Mouse (Mus musculus): ENCODE data around the gene Cstb. TPM values are rescaled to one million over a fixed set of nuclear protein-coding genes. Genes with fewer than 3 reads are reported as not detected.

The Cstb gene
- total and polyA plus RNA-seq, 3 experiments = 71.9 to 76.7 TPM; not detected in 1

DNA sequence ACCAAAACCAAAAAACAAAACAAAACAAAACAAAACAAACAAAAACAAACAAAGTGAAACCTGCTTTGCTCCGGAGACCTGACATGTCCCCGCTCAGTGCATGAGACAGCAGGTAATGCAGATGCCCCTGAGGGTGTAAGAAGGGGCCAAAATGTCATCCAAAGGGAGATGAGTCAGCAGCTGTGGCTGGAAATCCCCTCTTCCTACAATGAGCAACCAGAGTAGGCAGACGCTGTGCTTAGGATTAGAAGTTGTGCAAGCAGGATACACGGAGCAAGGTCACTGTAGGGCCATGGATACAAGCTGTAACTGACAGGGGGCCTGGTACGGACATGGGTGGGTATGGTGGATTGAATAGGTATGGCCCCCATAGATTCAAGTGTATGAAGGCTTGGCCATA, 3.7 kb downstream of the Cstb start:
- Histone ChIP-seq H3K36me3 (ENCODE audit: control insufficient read depth in 1 of 2, insufficient read depth in 2 of 2, low read length in 2 of 2) (no peaks in the 10 kb centered on the region), H3K4me3 (ENCODE audit: control insufficient read depth in 1 of 2, insufficient read depth in 1 of 2, low read depth in 2 of 2, low read length in 2 of 2) (no peak overlapping the region), H3K79me2 (ENCODE audit: control insufficient read depth, insufficient read depth, low read length, poor library complexity) (peaks cover 5% of the 10 kb centered on the region), H3K27ac (ENCODE audit: control insufficient read depth, low read depth, low read length) (no peak overlapping the region), H3K4me1 (ENCODE audit: control insufficient read depth in 1 of 2, insufficient read depth in 2 of 2, low read length in 2 of 2) (peaks cover 0 to 5% of the 10 kb centered on the region in 2 experiments; a peak in 1 of 4 replicates), H3K27me3 (ENCODE audit: control insufficient read depth in 1 of 2, insufficient read depth in 2 of 2, low read length in 2 of 2) (no peaks in the 10 kb centered on the region), H3K9me3 (replicated peaks; ENCODE audit: insufficient read depth, low read length) (no peaks in the 10 kb centered on the region), H3K9ac (ENCODE audit: control insufficient read depth, low read depth, low read length, poor library complexity, severe bottlenecking) (no peak overlapping the region)
- TF ChIP-seq CTCF (IDR thresholded peaks at IDR 0.05 in 2 of 3, conservative IDR thresholded peaks at IDR 0.05 in 1 of 3; ENCODE audit: control insufficient read depth in 1 of 3, insufficient read depth in 1 of 3, low read depth in 2 of 3, low read length in 3 of 3, poor library complexity in 1 of 3, severe bottlenecking in 1 of 3) = no peak
- TF ChIP-seq POLR2AphosphoS5 (IDR thresholded peaks at IDR 0.05; ENCODE audit: borderline replicate concordance, low read depth, low read length) = no peak
- TF ChIP-seq ETS1 (IDR thresholded peaks at IDR 0.05; ENCODE audit: low read depth, low read length) = no peak
- no peak for TF ChIP-seq POLR2A (IDR thresholded peaks at IDR 0.05; ENCODE audit: control insufficient read depth in 1 of 2, insufficient read depth in 1 of 2, low read depth in 1 of 2, low read length in 2 of 2, poor library complexity in 1 of 2)
- no peak for TF ChIP-seq E2F4 (IDR thresholded peaks at IDR 0.05; ENCODE audit: borderline replicate concordance, low read depth, low read length)
- no peak for TF ChIP-seq UBTF (IDR thresholded peaks at IDR 0.05; ENCODE audit: borderline replicate concordance, insufficient read depth, low read depth, low read length)
- TF ChIP-seq RCOR1 (IDR thresholded peaks at IDR 0.05; ENCODE audit: low read depth, low read length) = no peak
- no peak for TF ChIP-seq CHD2 (IDR thresholded peaks at IDR 0.05; ENCODE audit: low read length)
- TF ChIP-seq ZKSCAN1 (IDR thresholded peaks at IDR 0.05; ENCODE audit: low read depth, low read length) = no peak
- no peak for TF ChIP-seq GATA1 (IDR thresholded peaks at IDR 0.05; ENCODE audit: low read depth, low read length)
- TF ChIP-seq MEF2A (IDR thresholded peaks at IDR 0.05; ENCODE audit: extremely low read depth, insufficient replicate concordance, low read depth, low read length, poor library complexity, severe bottlenecking) = no peak
- no peak for TF ChIP-seq BHLHE40 (IDR thresholded peaks at IDR 0.05; ENCODE audit: borderline replicate concordance, low read depth, low read length)
- TF ChIP-seq USF1 (IDR thresholded peaks at IDR 0.05; ENCODE audit: low read depth, low read length) = no peak
- no peak for TF ChIP-seq USF2 (IDR thresholded peaks at IDR 0.05; ENCODE audit: borderline replicate concordance in 1 of 2, insufficient read depth in 1 of 2, low read depth in 1 of 2, low read length in 2 of 2)
- TF ChIP-seq POLR2AphosphoS2 (IDR thresholded peaks at IDR 0.05; ENCODE audit: low read length) = no peak
- DNase-seq (ENCODE audit: low read depth, low spot score) = no peak

DNA sequence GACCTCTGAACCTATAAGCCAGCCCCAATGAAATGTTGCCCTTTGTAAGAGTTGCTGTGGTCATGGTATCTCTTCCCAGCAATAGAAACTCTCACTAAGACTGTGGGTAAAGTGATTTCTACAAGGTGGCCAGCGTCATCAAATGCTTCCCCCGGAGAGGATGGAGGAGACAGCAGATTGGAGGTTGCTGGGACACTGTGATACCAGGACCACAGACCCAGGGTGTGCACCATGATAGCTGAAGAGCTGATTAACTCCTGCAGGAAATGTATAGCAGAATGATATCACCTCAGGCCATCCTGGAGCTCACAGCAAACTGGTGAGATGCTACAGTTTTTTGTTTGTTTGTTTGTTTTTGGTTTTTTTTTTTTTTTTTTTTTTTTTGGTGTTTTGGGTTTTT, 4.3 kb downstream of the Cstb start:
- DNase-seq (ENCODE audit: low read depth, low spot score) = peak; percentile 48
- Histone ChIP-seq H3K27me3 (ENCODE audit: control insufficient read depth in 1 of 2, insufficient read depth in 2 of 2, low read length in 2 of 2) (no peaks in the 10 kb centered on the region), H3K36me3 (ENCODE audit: control insufficient read depth in 1 of 2, insufficient read depth in 2 of 2, low read length in 2 of 2) (no peaks in the 10 kb centered on the region), H3K4me3 (ENCODE audit: control insufficient read depth in 1 of 2, insufficient read depth in 1 of 2, low read depth in 2 of 2, low read length in 2 of 2) (no peak overlapping the region), H3K9ac (ENCODE audit: control insufficient read depth, low read depth, low read length, poor library complexity, severe bottlenecking) (no peak overlapping the region), H3K4me1 (ENCODE audit: control insufficient read depth in 1 of 2, insufficient read depth in 2 of 2, low read length in 2 of 2) (peaks cover 0 to 5% of the 10 kb centered on the region in 2 experiments; a peak in 1 of 4 replicates), H3K9me3 (replicated peaks; ENCODE audit: insufficient read depth, low read length) (no peaks in the 10 kb centered on the region), H3K79me2 (ENCODE audit: control insufficient read depth, insufficient read depth, low read length, poor library complexity) (peaks cover 5% of the 10 kb centered on the region), H3K27ac (ENCODE audit: control insufficient read depth, low read depth, low read length) (no peak overlapping the region)
- no peak for TF ChIP-seq NRF1 (IDR thresholded peaks at IDR 0.05; ENCODE audit: insufficient read depth, low read depth, low read length, poor library complexity, severe bottlenecking)
- peak; percentile 62 for TF ChIP-seq TCF12 (IDR thresholded peaks at IDR 0.05; ENCODE audit: low read depth, low read length)
- TF ChIP-seq MYC (IDR thresholded peaks at IDR 0.05; ENCODE audit: low read depth, low read length) = no peak
- TF ChIP-seq MYB (IDR thresholded peaks at IDR 0.05; ENCODE audit: low read depth, low read length) = no peak
- no peak for TF ChIP-seq SMC3 (IDR thresholded peaks at IDR 0.05; ENCODE audit: low read depth, low read length)
- no peak for TF ChIP-seq MAFK (IDR thresholded peaks at IDR 0.05; ENCODE audit: borderline replicate concordance, low read depth, low read length)
- TF ChIP-seq ZNF384 (IDR thresholded peaks at IDR 0.05; ENCODE audit: low read depth, low read length) = no peak
- no peak for TF ChIP-seq JUND (IDR thresholded peaks at IDR 0.05; ENCODE audit: low read depth, low read length)
- no peak for TF ChIP-seq POLR2AphosphoS5 (IDR thresholded peaks at IDR 0.05; ENCODE audit: borderline replicate concordance, low read depth, low read length)
- no peak for TF ChIP-seq ETS1 (IDR thresholded peaks at IDR 0.05; ENCODE audit: low read depth, low read length)
- TF ChIP-seq CHD1 (IDR thresholded peaks at IDR 0.05; ENCODE audit: low read depth, low read length) = no peak
- TF ChIP-seq TAL1 (IDR thresholded peaks at IDR 0.05; ENCODE audit: low read length) = peak; percentile 36; the same call in 1 of the 2 replicates
- no peak for TF ChIP-seq E2F4 (IDR thresholded peaks at IDR 0.05; ENCODE audit: borderline replicate concordance, low read depth, low read length)
- no peak for TF ChIP-seq POLR2AphosphoS2 (IDR thresholded peaks at IDR 0.05; ENCODE audit: low read length)
- no peak for TF ChIP-seq HCFC1 (IDR thresholded peaks at IDR 0.05; ENCODE audit: low read depth, low read length)
- no peak for TF ChIP-seq NELFE (IDR thresholded peaks at IDR 0.05; ENCODE audit: low read depth, low read length)
- no peak for TF ChIP-seq BHLHE40 (IDR thresholded peaks at IDR 0.05; ENCODE audit: borderline replicate concordance, low read depth, low read length)
- TF ChIP-seq SIN3A (IDR thresholded peaks at IDR 0.05; ENCODE audit: low read length) = no peak
- peak; percentile 76 for TF ChIP-seq RCOR1 (IDR thresholded peaks at IDR 0.05; ENCODE audit: low read depth, low read length)
- TF ChIP-seq GATA1 (IDR thresholded peaks at IDR 0.05; ENCODE audit: low read depth, low read length) = 0 out of 2 replicates have a peak, but pooled peaks have one; percentile 39
- no peak for TF ChIP-seq CTCF (IDR thresholded peaks at IDR 0.05 in 2 of 3, conservative IDR thresholded peaks at IDR 0.05 in 1 of 3; ENCODE audit: control insufficient read depth in 1 of 3, insufficient read depth in 1 of 3, low read depth in 2 of 3, low read length in 3 of 3, poor library complexity in 1 of 3, severe bottlenecking in 1 of 3)
- no peak for TF ChIP-seq USF1 (IDR thresholded peaks at IDR 0.05; ENCODE audit: low read depth, low read length)
- TF ChIP-seq MAZ (IDR thresholded peaks at IDR 0.05; ENCODE audit: low read depth, low read length) = no peak
